Mouse (Mus musculus): ENCODE data around the gene Smco1. TPM values are rescaled to one million over a fixed set of nuclear protein-coding genes. Genes with fewer than 3 reads are reported as not detected.
A peak's percentile ranks its signal among the peaks of the same experiment; 100 is the strongest.
"Not testable (repeated sequence)": the region's sequence is repeated elsewhere in the genome, so short reads cannot be mapped to it uniquely, and the experiment has no call there.

The Smco1 gene
- polyA plus RNA-seq (2017; shearing (Covaris generic)): not detected

GRCm38 (mm10) chr16:32271291-32271690 is at the start of gene Smco1:
Smco1 (plus strand) TSS chr16:32271468.
- ATAC-seq: no peak

GRCm38 (mm10) chr16:32221803-32222202 is 49.5 kb upstream of the Smco1 start:
- ATAC-seq: no peak

GRCm38 (mm10) chr16:32222399-32222798 is 48.9 kb upstream of the Smco1 start:
- no peak for ATAC-seq

- ATAC-seq: not testable (repeated sequence)
Measured at GRCm38 (mm10) chr16:32232050-32232449, 39.2 kb upstream of the Smco1 start.

GRCm38 (mm10) chr16:32237930-32238680 is 33.2 kb upstream of the Smco1 start:
- no peak for ATAC-seq

- no peak for ATAC-seq
Measured at GRCm38 (mm10) chr16:32239428-32240312, 31.6 kb upstream of the Smco1 start.

GRCm38 (mm10) chr16:32243901-32244300 is 27.4 kb upstream of the Smco1 start:
- no peak for ATAC-seq

- ATAC-seq: peak; percentile 42
Measured at GRCm38 (mm10) chr16:32246351-32246791, 24.9 kb upstream of the Smco1 start.

- ATAC-seq: peak; percentile 94
Measured at GRCm38 (mm10) chr16:32246952-32247370, 24.3 kb upstream of the Smco1 start, which contains the start of the genes Fbxo45 and Wdr53. Fbxo45 (minus strand) TSS chr16:32247158. Wdr53 (plus strand) TSS chr16:32247227.

GRCm38 (mm10) chr16:32264225-32264624 is 7.0 kb upstream of the Smco1 start:
- ATAC-seq: not testable (repeated sequence)

- no peak for ATAC-seq
Measured at GRCm38 (mm10) chr16:32273338-32273737, 2.1 kb downstream of the Smco1 start.

- no peak for ATAC-seq
Measured at GRCm38 (mm10) chr16:32275041-32275440, 3.8 kb downstream of the Smco1 start.

GRCm38 (mm10) chr16:32275830-32276229 is 4.6 kb downstream of the Smco1 start:
- no peak for ATAC-seq

- ATAC-seq: peak; percentile 84
Measured at GRCm38 (mm10) chr16:32277308-32278256, 6.3 kb downstream of the Smco1 start, which contains the start of gene Rnf168. Rnf168 (plus strand) TSS chr16:32277459.

- no peak for ATAC-seq
Measured at GRCm38 (mm10) chr16:32278396-32278795, 7.1 kb downstream of the Smco1 start.

GRCm38 (mm10) chr16:32280211-32280610 is 8.9 kb downstream of the Smco1 start:
- ATAC-seq: no peak

- no peak for ATAC-seq
Measured at GRCm38 (mm10) chr16:32282608-32283007, 11.3 kb downstream of the Smco1 start.

- no peak for ATAC-seq
Measured at GRCm38 (mm10) chr16:32291821-32292220, 20.6 kb downstream of the Smco1 start.

GRCm38 (mm10) chr16:32299617-32300016 is 28.3 kb downstream of the Smco1 start:
- not testable (repeated sequence) for ATAC-seq

- ATAC-seq: no peak
Measured at GRCm38 (mm10) chr16:32303046-32303445, 31.8 kb downstream of the Smco1 start.

- ATAC-seq: no peak
Measured at GRCm38 (mm10) chr16:32303886-32304285, 32.6 kb downstream of the Smco1 start.

- no peak for ATAC-seq
Measured at GRCm38 (mm10) chr16:32311970-32312369, 40.7 kb downstream of the Smco1 start.
